Mouse (Mus musculus) kidney, adult 2 months (tissue): ENCODE measurements at regions not wholly inside any gene's neighbourhood (a gene's known extent, or its start where the extent isn't known, plus 50 kb on each side); places are given as distances from the start of the nearest gene placed in this dataset.

ENCODE experiments used
- CTCF ChIP-seq: fragments of 200-500 bp; conservative IDR thresholded peaks from 2 replicates; pipeline ENCODE4 v1.5.1; 2011; ENCODE audit warnings: low read depth, mild to moderate bottlenecking, control low read depth, low read length, moderate library complexity, mixed read lengths; ENCODE audit not compliant: insufficient read depth, insufficient read length
- POLR2A ChIP-seq: fragments of 200-500 bp; IDR thresholded peaks from one replicate; pipeline ENCODE4 v1.6.1; 2011; ENCODE audit warnings: low read depth, low read length, control low read depth

- TF ChIP-seq CTCF: no peak
- TF ChIP-seq POLR2A: no peak
Measured at GRCm38 (mm10) chr10:67388755-67389154, 103.7 kb upstream of the Nrbf2 start.
